Mouse (Mus musculus) kidney, postnatal 0 days (tissue): ENCODE measurements at regions not wholly inside any gene's neighbourhood (a gene's known extent, or its start where the extent isn't known, plus 50 kb on each side); places are given as distances from the start of the nearest gene placed in this dataset.

Experiments used
- ATAC-seq: fragments of 200-750 bp; cut with Nextera tagmentation; replicated peaks from 2 replicates; pipeline ENCODE4 v1.8.0; 2017; ENCODE audit warnings: low read depth, moderate number of reproducible peaks, moderate TSS enrichment, moderate library complexity; ENCODE audit not compliant: low FRiP score
- DNase-seq: peaks from one replicate; pipeline ENCODE4 v3.0.0-alpha.2; 2016; ENCODE audit warnings: low spot score
- H3K27ac ChIP-seq: fragments of 300-500 bp; sonication (generic); 2 replicates; pipeline ENCODE4 v1.5.1; 2014; ENCODE audit warnings: mild to moderate bottlenecking
- H3K27me3 ChIP-seq: fragments of 300-500 bp; sonication (generic); 2 replicates; pipeline ENCODE4 v1.6.1; 2014; ENCODE audit warnings: low read length, mixed read lengths; ENCODE audit not compliant: insufficient read depth
- H3K36me3 ChIP-seq: fragments of 300-500 bp; sonication (generic); 2 replicates; pipeline ENCODE4 v1.6.1; 2014; ENCODE audit warnings: low read length, mixed read lengths; ENCODE audit not compliant: insufficient read depth
- H3K4me1 ChIP-seq: fragments of 300-500 bp; sonication (generic); replicated peaks from 2 replicates; pipeline ENCODE4 v1.6.1; 2014; ENCODE audit warnings: antibody characterized with exemption, low read length, mixed read lengths; ENCODE audit not compliant: insufficient read depth
- H3K4me2 ChIP-seq: fragments of 300-500 bp; sonication (generic); 2 replicates; pipeline ENCODE4 v1.6.1; 2014; ENCODE audit warnings: mild to moderate bottlenecking, low read length, moderate library complexity, mixed read lengths
- H3K4me3 ChIP-seq: fragments of 300-500 bp; sonication (generic); replicated peaks from 2 replicates; pipeline ENCODE4 v1.5.1; 2014; ENCODE audit warnings: low read depth, low read length
- H3K9ac ChIP-seq: fragments of 300-500 bp; sonication (generic); 2 replicates; pipeline ENCODE4 v1.6.1; 2014; ENCODE audit warnings: low read depth, low read length
- H3K9me3 ChIP-seq: fragments of 300-500 bp; sonication (generic); replicated peaks from 2 replicates; pipeline ENCODE4 v1.6.1; 2016; ENCODE audit warnings: low read length, inconsistent platforms, mixed read lengths
- CTCF ChIP-seq: IDR thresholded peaks from 2 replicates; pipeline ENCODE4 v1.5.1; 2016; ENCODE audit warnings: antibody characterized with exemption, low read depth, mild to moderate bottlenecking, moderate library complexity
- WGBS: fragments of 180-500 bp; shearing (Covaris S2); extraction: QIAGEN DNeasy Blood & Tissue Kit; methylation state at CpG from one replicate; pipeline ENCODE4 v1.1.7; 2014; 5-methylcytosine and 5-hydroxymethylcytosine counted together

- WGBS: 50% methylated on average over 4 of the region's 4 CpGs
- H3K9me3 ChIP-seq: no peaks in the 10 kb centered on the region
- no peak for ATAC-seq
- no peak for TF ChIP-seq CTCF
- H3K27me3 ChIP-seq: no peaks in the 10 kb centered on the region
- no peaks in the 10 kb centered on the region for H3K36me3 ChIP-seq
- peaks cover 6% of the 10 kb centered on the region for H3K4me1 ChIP-seq
- no peak overlapping the region for H3K27ac ChIP-seq
- no peak for DNase-seq
- no peak overlapping the region for H3K4me3 ChIP-seq
- no peak overlapping the region for H3K9ac ChIP-seq
- no peak overlapping the region for H3K4me2 ChIP-seq
Measured at GRCm38 (mm10) chr1:64195970-64196491, 73.9 kb upstream of the Klf7 start.

GRCm38 (mm10) chr1:64195294-64195693, 73.2 kb upstream of the Klf7 start:
- no peak for DNase-seq
- H3K27me3 ChIP-seq: no peaks in the 10 kb centered on the region
- no peaks in the 10 kb centered on the region for H3K9me3 ChIP-seq
- H3K36me3 ChIP-seq: no peaks in the 10 kb centered on the region
- no peak for ATAC-seq
- no peak overlapping the region for H3K4me3 ChIP-seq
- peaks cover 6% of the 10 kb centered on the region for H3K4me1 ChIP-seq
- no peak for TF ChIP-seq CTCF
- H3K27ac ChIP-seq: no peak overlapping the region
- 74% methylated on average over 4 of the region's 4 CpGs for WGBS
- no peak overlapping the region for H3K4me2 ChIP-seq
- H3K9ac ChIP-seq: no peak overlapping the region

- Histone ChIP-seq H3K9ac (no peak overlapping the region), H3K36me3 (no peaks in the 10 kb centered on the region), H3K27ac (peak overlapping the region; percentile 25; the same call in 1 of the 2 replicates), H3K4me3 (no peak overlapping the region), H3K4me2 (no peak overlapping the region), H3K27me3 (no peaks in the 10 kb centered on the region), H3K4me1 (peaks cover 6% of the 10 kb centered on the region), H3K9me3 (no peaks in the 10 kb centered on the region)
- no peak; the same call in 1 of the 2 replicates for ATAC-seq
- peak; percentile 41 for DNase-seq
- TF ChIP-seq CTCF: no peak
- WGBS: 33% methylated on average over 13 of the region's 13 CpGs
Measured at GRCm38 (mm10) chr1:64193150-64193838, 71.2 kb upstream of the Klf7 start.

GRCm38 (mm10) chr1:64192736-64193135, 70.7 kb upstream of the Klf7 start:
- DNase-seq (no peak), ATAC-seq (no peak)
- no peak overlapping the region for H3K4me2 ChIP-seq
- peaks cover 6% of the 10 kb centered on the region for H3K4me1 ChIP-seq
- TF ChIP-seq CTCF: no peak
- no peaks in the 10 kb centered on the region for H3K27me3 ChIP-seq
- H3K9me3 ChIP-seq: no peaks in the 10 kb centered on the region
- no peaks in the 10 kb centered on the region for H3K36me3 ChIP-seq
- no peak overlapping the region for H3K4me3 ChIP-seq
- H3K27ac ChIP-seq: peak overlapping the region; percentile 25; the same call in 1 of the 2 replicates
- H3K9ac ChIP-seq: no peak overlapping the region
- WGBS: 81% methylated on average over 3 of the region's 3 CpGs

GRCm38 (mm10) chr1:64191242-64192220, 69.4 kb upstream of the Klf7 start:
- no peak overlapping the region for H3K4me3 ChIP-seq

GRCm38 (mm10) chr1:64190705-64191104, 68.6 kb upstream of the Klf7 start:
- H3K36me3 ChIP-seq: no peaks in the 10 kb centered on the region
- H3K27me3 ChIP-seq: no peaks in the 10 kb centered on the region
- no peak for DNase-seq
- WGBS: 79% methylated on average over 4 of the region's 4 CpGs
- H3K4me1 ChIP-seq: peaks cover 6% of the 10 kb centered on the region
- no peak overlapping the region for H3K27ac ChIP-seq
- no peak overlapping the region for H3K4me3 ChIP-seq
- H3K4me2 ChIP-seq: no peak overlapping the region
- H3K9me3 ChIP-seq: no peaks in the 10 kb centered on the region
- no peak for TF ChIP-seq CTCF
- no peak for ATAC-seq
- H3K9ac ChIP-seq: no peak overlapping the region

More at GRCm38 (mm10) chr1:64191242-64192220, 69.4 kb upstream of the Klf7 start:
- DNase-seq (peak; percentile 10), ATAC-seq (no peak)
- Histone ChIP-seq H3K9ac (no peak overlapping the region), H3K36me3 (no peaks in the 10 kb centered on the region), H3K27me3 (no peaks in the 10 kb centered on the region), H3K4me1 (peaks cover 6% of the 10 kb centered on the region), H3K27ac (no peak overlapping the region), H3K9me3 (no peaks in the 10 kb centered on the region), H3K4me2 (no peak overlapping the region)
- 77% methylated on average over 11 of the region's 11 CpGs for WGBS
- no peak for TF ChIP-seq CTCF
